In the genomic region with DNA sequence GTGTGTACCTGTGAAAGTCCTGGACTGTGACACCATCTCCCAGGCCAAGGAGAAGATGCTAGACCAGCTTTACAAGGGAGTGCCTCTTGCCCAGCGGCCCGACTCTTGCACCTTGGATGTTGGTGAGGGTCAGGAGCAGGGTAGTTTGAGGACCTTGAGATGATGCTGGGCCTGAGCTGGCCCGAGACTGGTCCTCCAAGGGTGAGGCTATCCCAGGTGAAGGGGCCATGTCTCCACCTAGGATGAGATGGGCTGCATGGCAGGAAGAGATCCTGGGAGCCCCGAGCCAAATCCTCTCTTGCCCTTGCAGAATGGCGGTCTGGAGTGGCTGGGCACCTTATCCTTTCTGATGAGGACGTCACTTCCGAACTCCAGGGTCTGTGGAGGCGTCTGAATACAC, we compare ENCODE assay signal across 29 mouse cellular contexts. TPM values are rescaled to one million over a fixed set of nuclear protein-coding genes. Genes with fewer than 3 reads are reported as not detected.
DNase-seq lines count a peak whose midpoint lies in the region; ATAC-seq and TF ChIP-seq lines count a peak whose summit lies in the region.
"Had no signal": no experiment of that assay in that cellular context is flagged by ENCODE, and none has a peak within 500 bp of the region (broad histone marks: within the 10 kb centered on the region; RNA-seq: fewer than 3 reads in every experiment).

No protein-coding gene starts in this region.

- ATAC-seq in stomach, postnatal 0 days (ENCODE audit: low FRiP score, low TSS enrichment) = no peak
- ATAC-seq: activated CD4-positive, CD25-positive, alpha-beta regulatory T cell, adult 4 months; CD4-positive, CD25-positive, alpha-beta regulatory T cell, adult 4 months; forebrain, embryonic 15.5 days; intestine, postnatal 0 days had no signal

- no peaks in the 10 kb centered on the region for H3K4me1 ChIP-seq in heart, embryonic 10.5 days
- H3K4me1 ChIP-seq in stomach, postnatal 0 days (replicated peaks; ENCODE audit: control insufficient read depth, insufficient read depth) = no peaks in the 10 kb centered on the region
- H3K4me1 ChIP-seq: embryonic facial prominence, embryonic 15.5 days; forebrain, embryonic 10.5 days; forebrain, embryonic 15.5 days; heart, embryonic 15.5 days; hindbrain, embryonic 10.5 days; hindbrain, embryonic 15.5 days had no signal

- no peak overlapping the region for H3K4me3 ChIP-seq in heart, embryonic 10.5 days
- H3K4me3 ChIP-seq in stomach, postnatal 0 days (ENCODE audit: low read depth, low read length) = no peak overlapping the region
- H3K4me3 ChIP-seq: embryonic facial prominence, embryonic 15.5 days; erythroblast, embryonic 14.5 days; forebrain, embryonic 10.5 days; forebrain, embryonic 15.5 days; heart, embryonic 15.5 days; hindbrain, embryonic 10.5 days; hindbrain, embryonic 15.5 days had no signal

- peaks cover 100% of the 10 kb centered on the region for H3K36me3 ChIP-seq in heart, embryonic 10.5 days
- H3K36me3 ChIP-seq in stomach, postnatal 0 days (ENCODE audit: control insufficient read depth, insufficient read depth, low read length) = peaks cover 25% of the 10 kb centered on the region

- WGBS in heart, embryonic 10.5 days = 85% methylated on average over 8 of the region's 8 CpGs
- 79% methylated on average over 8 of the region's 8 CpGs for WGBS in stomach, postnatal 0 days

- intact Hi-C loops in heart, postnatal 36 days (cut with DNase I) = no loop called here

- no peaks in the 10 kb centered on the region for H3K9me3 ChIP-seq in heart, embryonic 10.5 days
- H3K9me3 ChIP-seq in stomach, postnatal 0 days (ENCODE audit: control insufficient read depth, low read length) = no peaks in the 10 kb centered on the region
- H3K9me3 ChIP-seq: embryonic facial prominence, embryonic 15.5 days; forebrain, embryonic 10.5 days; forebrain, embryonic 15.5 days; heart, embryonic 15.5 days; hindbrain, embryonic 10.5 days; hindbrain, embryonic 15.5 days had no signal

- H3K4me2 ChIP-seq in stomach, postnatal 0 days (replicated peaks; ENCODE audit: low read depth) = no peak overlapping the region
- H3K4me2 ChIP-seq: embryonic facial prominence, embryonic 15.5 days; forebrain, embryonic 15.5 days; heart, embryonic 15.5 days; hindbrain, embryonic 15.5 days had no signal

- TF ChIP-seq CTCF in stomach, postnatal 0 days (IDR thresholded peaks at IDR 0.05; ENCODE audit: low read depth) = no peak

- H3K9ac ChIP-seq in stomach, postnatal 0 days (ENCODE audit: low read length) = no peak overlapping the region
- H3K9ac ChIP-seq: embryonic facial prominence, embryonic 15.5 days; forebrain, embryonic 15.5 days; heart, embryonic 15.5 days; hindbrain, embryonic 15.5 days had no signal

- H3K27ac ChIP-seq in heart, embryonic 10.5 days = no peak overlapping the region
- no peak overlapping the region for H3K27ac ChIP-seq in stomach, postnatal 0 days (replicated peaks)
- H3K27ac ChIP-seq: embryonic facial prominence, embryonic 15.5 days; forebrain, embryonic 10.5 days; forebrain, embryonic 15.5 days; heart, embryonic 15.5 days; hindbrain, embryonic 10.5 days; hindbrain, embryonic 15.5 days had no signal

- no peaks in the 10 kb centered on the region for H3K27me3 ChIP-seq in heart, embryonic 10.5 days (ENCODE audit: insufficient read depth, poor library complexity, severe bottlenecking)
- H3K27me3 ChIP-seq in stomach, postnatal 0 days (ENCODE audit: control insufficient read depth, insufficient read depth, low read length) = no peaks in the 10 kb centered on the region
- H3K27me3 ChIP-seq: embryonic facial prominence, embryonic 15.5 days; forebrain, embryonic 15.5 days; heart, embryonic 15.5 days; hindbrain, embryonic 15.5 days had no signal

- TF ChIP-seq EP300 in stomach, postnatal 0 days (optimal IDR thresholded peaks at IDR 0.05) = no peak

- DNase-seq in adrenal gland, adult 2 months = peak; percentile 3
- no peak for DNase-seq in adrenal gland, postnatal 25 days
- peak; percentile 70 for DNase-seq in heart, embryonic 10.5 days (ENCODE audit: low spot score)
- DNase-seq in heart, postnatal 36 days = no peak
- peak; percentile 15 for DNase-seq in urinary bladder, adult 2 months (ENCODE audit: low spot score)
- no peak for DNase-seq in urinary bladder, postnatal 14 days (ENCODE audit: low spot score)
- peak; percentile 9 for DNase-seq in stomach, postnatal 0 days (ENCODE audit: low spot score)
- DNase-seq in neural tube, embryonic 10.5 days (ENCODE audit: extremely low spot score, low spot score) = no peak
- DNase-seq: B cell, adult 2 months; cerebellum, adult 2 months; embryo, embryonic 11 days; gastrocnemius, postnatal 14 days; heart, postnatal 14 days had no signal

RNA-seq across cellular contexts. Expression of gene Plxnb1, which starts 18.1 kb away (rescaled TPM):
- 10 to 100 TPM; 75.7 to 82.0 TPM for total RNA-seq in adrenal gland, adult 2 months (2021)
- polyA plus RNA-seq in adrenal gland, adult 2 months (2012; rRNA removed) = 89.9 and 110 TPM in 2 replicates
- total RNA-seq in adrenal gland, postnatal 25 days (2021) = 122 and 223 TPM in 2 replicates
- polyA plus RNA-seq in heart, embryonic 10.5 days (2016; fragmentation: Nextera tagmentation; extraction: Ambion mirVana) = 11.5 and 14.2 TPM in 2 replicates
- 10 to 100 TPM; 16.4 to 19.1 TPM for total RNA-seq in heart, postnatal 36 days (2021)
- 19.9 and 26.2 TPM in 2 replicates for polyA plus RNA-seq in urinary bladder, adult 2 months (2012; rRNA removed)
- 3.0 and 3.7 TPM in 2 replicates for polyA plus RNA-seq in stomach, postnatal 0 days (2015; fragmentation: Nextera tagmentation; extraction: Ambion mirVana)
- total RNA-seq: granulocyte monocyte progenitor cell, adult 5-6 weeks; MEL had no signal

RNA-seq across cellular contexts. Expression of gene Tma7, which starts 30.9 kb away (rescaled TPM):
- 100 to 1,000 TPM; 393 to 485 TPM for total RNA-seq in adrenal gland, adult 2 months (2021)
- polyA plus RNA-seq in adrenal gland, adult 2 months (2012; rRNA removed) = 6.9 and 9.6 TPM in 2 replicates
- 370 and 418 TPM in 2 replicates for total RNA-seq in adrenal gland, postnatal 25 days (2021)
- polyA plus RNA-seq in heart, embryonic 10.5 days (2016; fragmentation: Nextera tagmentation; extraction: Ambion mirVana) = 734 and 774 TPM in 2 replicates
- 100 to 1,000 TPM; 241 to 249 TPM for total RNA-seq in heart, postnatal 36 days (2021)
- 118 and 126 TPM in 2 replicates for polyA plus RNA-seq in urinary bladder, adult 2 months (2012; rRNA removed)
- 416 and 424 TPM in 2 replicates for polyA plus RNA-seq in stomach, postnatal 0 days (2015; fragmentation: Nextera tagmentation; extraction: Ambion mirVana)

RNA-seq across cellular contexts. Expression of gene Ccdc51, which starts 31.0 kb away (rescaled TPM):
- 10 to 100 TPM in 1 of 2 experiments, 1 to 10 TPM in 1; 9.2 to 18.9 TPM for total RNA-seq in adrenal gland, adult 2 months (2021)
- 11.4 and 12.6 TPM in 2 replicates for polyA plus RNA-seq in adrenal gland, adult 2 months (2012; rRNA removed)
- total RNA-seq in adrenal gland, postnatal 25 days (2021) = 15.7 and 21.0 TPM in 2 replicates
- polyA plus RNA-seq in heart, embryonic 10.5 days (2016; fragmentation: Nextera tagmentation; extraction: Ambion mirVana) = 19.1 and 19.7 TPM in 2 replicates
- 10 to 100 TPM; 11.7 to 12.2 TPM for total RNA-seq in heart, postnatal 36 days (2021)
- 10.9 and 14.0 TPM in 2 replicates for polyA plus RNA-seq in urinary bladder, adult 2 months (2012; rRNA removed)
- polyA plus RNA-seq in stomach, postnatal 0 days (2015; fragmentation: Nextera tagmentation; extraction: Ambion mirVana) = 8.9 and 9.9 TPM in 2 replicates

RNA-seq across cellular contexts. Expression of gene Atrip, which starts 39.4 kb away (rescaled TPM):
- total RNA-seq in adrenal gland, adult 2 months (2021) = 10 to 100 TPM; 12.5 to 17.5 TPM
- polyA plus RNA-seq in adrenal gland, adult 2 months (2012; rRNA removed) = 22.3 and 25.3 TPM in 2 replicates
- 18.1 and 20.5 TPM in 2 replicates for total RNA-seq in adrenal gland, postnatal 25 days (2021)
- polyA plus RNA-seq in heart, embryonic 10.5 days (2016; fragmentation: Nextera tagmentation; extraction: Ambion mirVana) = 20.6 and 26.8 TPM in 2 replicates
- total RNA-seq in heart, postnatal 36 days (2021) = 1 to 10 TPM; 8.0 to 8.2 TPM
- 17.1 and 17.6 TPM in 2 replicates for polyA plus RNA-seq in urinary bladder, adult 2 months (2012; rRNA removed)
- polyA plus RNA-seq in stomach, postnatal 0 days (2015; fragmentation: Nextera tagmentation; extraction: Ambion mirVana) = 10.8 and 11.3 TPM in 2 replicates

RNA-seq across cellular contexts. Expression of gene Fbxw21, which starts 48.5 kb away (rescaled TPM):
- total RNA-seq in adrenal gland, adult 2 months (2021) = not detected
- not detected in 2 replicates for polyA plus RNA-seq in adrenal gland, adult 2 months (2012; rRNA removed)
- total RNA-seq in adrenal gland, postnatal 25 days (2021) = not detected in 2 replicates
- polyA plus RNA-seq in heart, embryonic 10.5 days (2016; fragmentation: Nextera tagmentation; extraction: Ambion mirVana) = not detected in 2 replicates
- total RNA-seq in heart, postnatal 36 days (2021) = not detected
- polyA plus RNA-seq in urinary bladder, adult 2 months (2012; rRNA removed) = not detected in 2 replicates
- polyA plus RNA-seq in stomach, postnatal 0 days (2015; fragmentation: Nextera tagmentation; extraction: Ambion mirVana) = not detected in 2 replicates
- total RNA-seq: adrenal gland, adult 18-20 months; common myeloid progenitor, adult 5-6 weeks; gastrocnemius, postnatal 14 days; granulocyte monocyte progenitor cell, adult 5-6 weeks; heart, postnatal 14 days; MEL had no signal
- polyA plus RNA-seq: activated CD4-positive, CD25-positive, alpha-beta regulatory T cell, adult 4 months; CD4-positive, CD25-positive, alpha-beta regulatory T cell, adult 4 months; cerebellum, adult 2 months; embryonic facial prominence, embryonic 11.5 days; embryonic facial prominence, embryonic 15.5 days; erythroblast, embryonic 14.5 days; forebrain, embryonic 10.5 days; forebrain, embryonic 15.5 days; frontal cortex, adult 2 months; heart, embryonic 15.5 days; hindbrain, embryonic 10.5 days; hindbrain, embryonic 15.5 days; intestine, postnatal 0 days had no signal

Comparison
In these comparisons a context has a peak if more than half of its experiments do, and no peak if none do; other contexts are left out.
1. DNase-seq: peak in adrenal gland, adult 2 months (single experiment), heart, embryonic 10.5 days (single experiment), urinary bladder, adult 2 months (single experiment) and stomach, postnatal 0 days (single experiment); none in adrenal gland, postnatal 25 days (single experiment), heart, postnatal 36 days (0 of 2), urinary bladder, postnatal 14 days (single experiment) and neural tube, embryonic 10.5 days (single experiment).
2. RNA of gene Tma7, which starts 30.9 kb away (polyA plus RNA-seq): 734 to 774 TPM in heart, embryonic 10.5 days, 416 to 424 TPM in stomach, postnatal 0 days and 118 to 126 TPM in urinary bladder, adult 2 months; 6.9 to 9.6 TPM in adrenal gland, adult 2 months; every median in the first group is over 10 times any median in the second.